Mouse (Mus musculus) CH12.LX (cell line): ENCODE results near the gene Comtd1.

Experiments used
- CHD1 ChIP-seq: IDR thresholded peaks from 2 replicates; pipeline ENCODE4 v1.6.1; 2012; ENCODE audit warnings: low read depth, low read length, improper control_type of control experiment, inconsistent platforms
- CTCF ChIP-seq, 2 experiments: IDR thresholded peaks in 1 of 2; conservative IDR thresholded peaks in 1 of 2; 2 replicates each; pipeline ENCODE4 v1.5.1; 2011 to 2012; ENCODE audit warnings: low read depth in 2 of 2, low read length in 2 of 2, improper control_type of control experiment in 1 of 2, inconsistent platforms in 1 of 2, mild to moderate bottlenecking in 1 of 2, moderate library complexity in 1 of 2
- E2F4 ChIP-seq: IDR thresholded peaks from 2 replicates; pipeline ENCODE4 v1.6.1; 2011; ENCODE audit warnings: low read depth, low read length, improper control_type of control experiment; ENCODE audit not compliant: insufficient replicate concordance
- ELF1 ChIP-seq: IDR thresholded peaks from 2 replicates; pipeline ENCODE4 v1.6.1; 2014; ENCODE audit warnings: low read depth, mild to moderate bottlenecking, inconsistent platforms, low read length, improper control_type of control experiment
- EP300 ChIP-seq: IDR thresholded peaks from 2 replicates; pipeline ENCODE4 v1.6.1; 2011; ENCODE audit warnings: low read length, improper control_type of control experiment
- MAFK ChIP-seq: IDR thresholded peaks from 2 replicates; pipeline ENCODE4 v1.6.1; 2011; ENCODE audit warnings: low read length, improper control_type of control experiment; ENCODE audit not compliant: insufficient replicate concordance
- MXI1 ChIP-seq: IDR thresholded peaks from 2 replicates; pipeline ENCODE4 v1.6.1; 2011; ENCODE audit warnings: mild to moderate bottlenecking, low read depth, low read length, improper control_type of control experiment
- NELFE ChIP-seq: IDR thresholded peaks from 2 replicates; pipeline ENCODE4 v1.6.1; 2011; ENCODE audit warnings: low read depth, low read length, improper control_type of control experiment
- NRF1 ChIP-seq: IDR thresholded peaks from 2 replicates; pipeline ENCODE4 v1.6.1; 2014; ENCODE audit warnings: low read depth, mild to moderate bottlenecking, inconsistent platforms, low read length, improper control_type of control experiment, moderate library complexity
- POLR2A ChIP-seq: IDR thresholded peaks from 2 replicates; pipeline ENCODE4 v1.6.1; 2011; ENCODE audit warnings: low read depth, mild to moderate bottlenecking, improper control_type of control experiment, low read length
- RAD21 ChIP-seq: IDR thresholded peaks from 2 replicates; pipeline ENCODE4 v1.6.1; 2011; ENCODE audit warnings: low read depth, mild to moderate bottlenecking, low read length, improper control_type of control experiment, moderate library complexity
- TCF12 ChIP-seq: IDR thresholded peaks from 2 replicates; pipeline ENCODE4 v1.6.1; 2014; ENCODE audit warnings: low read depth, mild to moderate bottlenecking, inconsistent platforms, low read length, improper control_type of control experiment
- ZC3H11A ChIP-seq: IDR thresholded peaks from 2 replicates; pipeline ENCODE4 v1.6.1; 2012; ENCODE audit warnings: low read depth, mild to moderate bottlenecking, inconsistent platforms, low read length, improper control_type of control experiment
- ZNF384 ChIP-seq: IDR thresholded peaks from 2 replicates; pipeline ENCODE4 v1.6.1; 2012; ENCODE audit warnings: low read depth, low read length, improper control_type of control experiment, inconsistent platforms

GRCm38 (mm10) chr14:21800641-21801040 is 48.1 kb downstream of the Comtd1 start:
- TF ChIP-seq MXI1 = no peak
- TF ChIP-seq POLR2A = no peak
- no peak for TF ChIP-seq NRF1
- no peak for TF ChIP-seq MAFK
- TF ChIP-seq RAD21 = no peak
- TF ChIP-seq CTCF (conservative IDR thresholded peaks at IDR 0.05 in 1 of 2, IDR thresholded peaks at IDR 0.05 in 1 of 2; ENCODE audit: low read depth in 2 of 2, low read length in 2 of 2) = no peak
- TF ChIP-seq E2F4 = no peak
- TF ChIP-seq NELFE = no peak
- no peak for TF ChIP-seq CHD1
- no peak for TF ChIP-seq ZNF384
- no peak for TF ChIP-seq TCF12
- TF ChIP-seq ELF1 = no peak
- TF ChIP-seq ZC3H11A = no peak
- TF ChIP-seq EP300 = no peak
